Mouse (Mus musculus) kidney, postnatal 0 days (tissue): ENCODE results near the gene Map2k6. TPM values are rescaled to one million over a fixed set of nuclear protein-coding genes. Genes with fewer than 3 reads are reported as not detected.

Experiments used
- ATAC-seq: fragments of 200-750 bp; cut with Nextera tagmentation; replicated peaks from 2 replicates; pipeline ENCODE4 v1.8.0; 2017; ENCODE audit warnings: low read depth, moderate number of reproducible peaks, moderate TSS enrichment, moderate library complexity; ENCODE audit not compliant: low FRiP score
- DNase-seq: peaks from one replicate; pipeline ENCODE4 v3.0.0-alpha.2; 2016; ENCODE audit warnings: low spot score
- H3K27ac ChIP-seq: fragments of 300-500 bp; sonication (generic); 2 replicates; pipeline ENCODE4 v1.5.1; 2014; ENCODE audit warnings: mild to moderate bottlenecking
- H3K27me3 ChIP-seq: fragments of 300-500 bp; sonication (generic); 2 replicates; pipeline ENCODE4 v1.6.1; 2014; ENCODE audit warnings: low read length, mixed read lengths; ENCODE audit not compliant: insufficient read depth
- H3K36me3 ChIP-seq: fragments of 300-500 bp; sonication (generic); 2 replicates; pipeline ENCODE4 v1.6.1; 2014; ENCODE audit warnings: low read length, mixed read lengths; ENCODE audit not compliant: insufficient read depth
- H3K4me1 ChIP-seq: fragments of 300-500 bp; sonication (generic); replicated peaks from 2 replicates; pipeline ENCODE4 v1.6.1; 2014; ENCODE audit warnings: antibody characterized with exemption, low read length, mixed read lengths; ENCODE audit not compliant: insufficient read depth
- H3K4me2 ChIP-seq: fragments of 300-500 bp; sonication (generic); 2 replicates; pipeline ENCODE4 v1.6.1; 2014; ENCODE audit warnings: mild to moderate bottlenecking, low read length, moderate library complexity, mixed read lengths
- H3K4me3 ChIP-seq: fragments of 300-500 bp; sonication (generic); replicated peaks from 2 replicates; pipeline ENCODE4 v1.5.1; 2014; ENCODE audit warnings: low read depth, low read length
- H3K9ac ChIP-seq: fragments of 300-500 bp; sonication (generic); 2 replicates; pipeline ENCODE4 v1.6.1; 2014; ENCODE audit warnings: low read depth, low read length
- H3K9me3 ChIP-seq: fragments of 300-500 bp; sonication (generic); replicated peaks from 2 replicates; pipeline ENCODE4 v1.6.1; 2016; ENCODE audit warnings: low read length, inconsistent platforms, mixed read lengths
- CTCF ChIP-seq: IDR thresholded peaks from 2 replicates; pipeline ENCODE4 v1.5.1; 2016; ENCODE audit warnings: antibody characterized with exemption, low read depth, mild to moderate bottlenecking, moderate library complexity
- WGBS: fragments of 180-500 bp; shearing (Covaris S2); extraction: QIAGEN DNeasy Blood & Tissue Kit; methylation state at CpG from one replicate; pipeline ENCODE4 v1.1.7; 2014; 5-methylcytosine and 5-hydroxymethylcytosine counted together
- polyA plus RNA-seq: library from polyadenylated mRNA; unstranded; fragments of >200 nt; fragmentation: Nextera tagmentation; extraction: Ambion mirVana; gene quantifications from 2 replicates; pipeline ENCODE4 v1.2.1, GENCODE M21; 2015

Gene Map2k6
- polyA plus RNA-seq, 1 experiment from 2014 or later = 12.7 TPM

DNA sequence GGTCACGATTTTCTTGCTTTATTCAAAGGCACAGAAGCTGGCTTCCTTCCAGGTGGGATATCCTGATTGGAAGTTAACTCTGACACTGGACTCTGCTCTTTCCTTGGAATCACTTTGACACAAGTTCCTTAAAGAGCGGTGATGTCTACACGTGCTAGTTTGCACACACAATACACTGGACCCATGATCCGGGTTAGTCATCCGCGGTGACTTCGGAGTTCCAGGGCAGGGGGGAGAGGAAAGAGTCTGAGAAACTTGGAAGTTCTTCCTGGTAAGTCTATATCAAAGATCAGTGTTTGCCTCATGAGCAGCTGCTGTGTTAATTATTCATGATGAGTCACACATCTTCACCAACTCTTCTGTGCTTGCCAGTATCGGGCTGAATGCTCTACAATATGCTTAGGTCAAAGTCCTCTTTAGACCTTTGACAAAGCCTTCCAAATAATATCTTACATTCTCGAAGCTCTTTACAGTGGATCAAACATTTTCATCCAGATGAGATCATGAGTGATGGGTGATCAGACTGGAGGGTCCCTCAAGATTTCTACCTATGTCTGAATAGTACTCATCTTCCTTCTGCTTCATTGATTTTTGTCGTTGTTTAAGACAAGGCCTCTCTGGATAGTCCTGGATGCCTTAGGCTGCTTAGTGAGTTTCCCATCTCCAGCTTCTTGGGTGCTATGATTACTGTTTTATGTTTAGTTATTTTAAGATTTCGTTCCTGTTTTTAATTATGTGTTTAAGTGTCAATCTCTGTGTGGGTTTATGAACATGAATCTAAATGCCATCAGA, 145.7 kb downstream of the Map2k6 start:
- no peaks in the 10 kb centered on the region for H3K36me3 ChIP-seq
- TF ChIP-seq CTCF = no peak
- no peaks in the 10 kb centered on the region for H3K27me3 ChIP-seq
- H3K4me3 ChIP-seq = no peak overlapping the region
- no peak overlapping the region for H3K4me2 ChIP-seq
- DNase-seq = peak; percentile 56
- 66% methylated on average over 11 of the region's 11 CpGs for whole genome bisulfite sequencing
- no peak overlapping the region for H3K9ac ChIP-seq
- no peak overlapping the region for H3K27ac ChIP-seq
- H3K4me1 ChIP-seq = no peaks in the 10 kb centered on the region
- ATAC-seq = peak; percentile 78
- no peaks in the 10 kb centered on the region for H3K9me3 ChIP-seq

- Histone ChIP-seq H3K27me3 (no peaks in the 10 kb centered on the region), H3K4me2 (no peak overlapping the region), H3K36me3 (no peaks in the 10 kb centered on the region), H3K4me1 (no peaks in the 10 kb centered on the region), H3K4me3 (no peak overlapping the region), H3K9ac (no peak overlapping the region), H3K9me3 (no peaks in the 10 kb centered on the region), H3K27ac (no peak overlapping the region)
- no peak for DNase-seq
- 60% methylated on average over 3 of the region's 3 CpGs for WGBS
- TF ChIP-seq CTCF = no peak
- ATAC-seq = no peak
These were observed 146.5 kb downstream of the Map2k6 start for GRCm38 (mm10) chr11:110545416-110545815.

DNA sequence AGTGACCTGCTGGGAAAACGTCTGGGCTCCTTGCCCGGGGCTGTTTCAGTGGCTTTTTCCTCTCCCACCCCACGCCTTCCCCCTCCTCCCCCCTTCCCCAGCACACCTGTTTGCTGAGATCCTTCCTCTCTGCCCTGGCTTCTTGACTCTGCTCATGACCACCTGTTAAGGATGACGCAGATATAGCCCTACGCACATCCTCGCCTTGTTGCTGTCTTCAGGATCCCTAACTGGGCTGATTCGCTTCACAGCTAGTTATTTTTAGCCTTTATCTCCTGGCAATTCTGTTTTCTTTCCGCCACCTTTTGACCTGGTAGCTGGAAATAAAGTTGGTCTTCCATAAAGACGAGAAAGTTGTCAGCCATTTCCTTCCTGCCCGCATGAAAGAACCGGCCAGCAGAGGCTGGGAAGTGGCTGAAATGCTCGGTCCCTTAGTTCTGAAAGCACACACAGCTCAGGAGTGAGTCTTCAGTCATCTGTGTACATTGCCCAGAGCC, 152.6 kb downstream of the Map2k6 start:
- DNase-seq = peak; percentile 58
- no peaks in the 10 kb centered on the region for H3K4me1 ChIP-seq
- WGBS = 34% methylated on average over 12 of the region's 12 CpGs
- TF ChIP-seq CTCF = no peak
- no peaks in the 10 kb centered on the region for H3K36me3 ChIP-seq
- no peak overlapping the region for H3K9ac ChIP-seq
- peak overlapping the region; percentile 23; the same call in 1 of the 2 replicates for H3K4me2 ChIP-seq
- H3K4me3 ChIP-seq = no peak overlapping the region
- no peak for ATAC-seq
- no peaks in the 10 kb centered on the region for H3K9me3 ChIP-seq
- H3K27me3 ChIP-seq = no peaks in the 10 kb centered on the region
- no peak overlapping the region for H3K27ac ChIP-seq

DNA sequence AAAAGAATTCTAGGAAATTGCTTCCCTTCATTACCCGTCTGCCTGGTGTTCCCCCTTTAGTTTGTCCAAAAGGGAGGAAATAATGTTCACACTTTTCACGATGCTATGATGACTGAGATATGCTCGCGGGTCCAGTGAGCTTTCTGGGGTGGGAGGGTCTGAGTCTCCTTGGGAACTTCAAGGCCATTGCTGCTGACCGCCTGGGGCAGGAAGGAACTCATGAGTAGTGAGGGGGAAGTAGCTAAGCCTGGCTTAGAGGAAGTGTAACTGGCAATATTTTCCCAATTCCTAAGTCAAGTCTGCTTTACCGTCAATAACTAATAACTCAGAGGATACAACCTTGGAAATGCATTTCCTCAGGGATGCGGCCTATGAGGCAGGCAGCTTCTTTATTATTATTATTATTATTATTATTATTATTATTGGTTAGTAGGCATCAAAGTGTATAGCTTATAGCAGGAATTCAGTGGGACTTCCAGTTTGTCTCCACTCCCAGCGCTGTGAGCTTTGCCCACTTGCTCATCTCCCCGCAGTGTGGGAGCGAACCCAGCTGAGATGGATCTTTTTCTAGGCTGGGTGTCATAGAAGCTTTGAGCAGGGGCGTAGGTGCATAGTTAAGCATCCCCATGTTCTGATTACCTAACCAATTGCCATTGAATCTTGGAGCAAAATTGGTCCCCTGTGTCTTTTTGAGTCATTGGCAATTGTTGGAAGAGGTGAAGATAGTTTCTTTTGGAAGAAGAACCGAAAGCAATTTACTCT, 163.6 kb downstream of the Map2k6 start:
- no peak for TF ChIP-seq CTCF
- no peak for DNase-seq
- no peak overlapping the region for H3K4me2 ChIP-seq
- ATAC-seq = no peak
- no peaks in the 10 kb centered on the region for H3K4me1 ChIP-seq
- no peak overlapping the region for H3K9ac ChIP-seq
- no peak overlapping the region for H3K4me3 ChIP-seq
- WGBS = 85% methylated on average over 12 of the region's 12 CpGs
- H3K27ac ChIP-seq = no peak overlapping the region
- H3K36me3 ChIP-seq = no peaks in the 10 kb centered on the region
- H3K27me3 ChIP-seq = no peaks in the 10 kb centered on the region
- no peaks in the 10 kb centered on the region for H3K9me3 ChIP-seq

GRCm38 (mm10) chr11:110563272-110563671, 164.3 kb downstream of the Map2k6 start:
- Histone ChIP-seq H3K9ac (no peak overlapping the region), H3K36me3 (no peaks in the 10 kb centered on the region), H3K27me3 (no peaks in the 10 kb centered on the region), H3K4me3 (no peak overlapping the region), H3K27ac (0 out of 2 replicates have a peak overlapping the region, but pooled peaks have one; percentile 33), H3K4me1 (no peaks in the 10 kb centered on the region), H3K4me2 (peak overlapping the region; percentile 21; the same call in 1 of the 2 replicates), H3K9me3 (no peaks in the 10 kb centered on the region)
- 57% methylated on average over 12 of the region's 12 CpGs for WGBS
- TF ChIP-seq CTCF = no peak
- ATAC-seq (no peak), DNase-seq (no peak)

DNA sequence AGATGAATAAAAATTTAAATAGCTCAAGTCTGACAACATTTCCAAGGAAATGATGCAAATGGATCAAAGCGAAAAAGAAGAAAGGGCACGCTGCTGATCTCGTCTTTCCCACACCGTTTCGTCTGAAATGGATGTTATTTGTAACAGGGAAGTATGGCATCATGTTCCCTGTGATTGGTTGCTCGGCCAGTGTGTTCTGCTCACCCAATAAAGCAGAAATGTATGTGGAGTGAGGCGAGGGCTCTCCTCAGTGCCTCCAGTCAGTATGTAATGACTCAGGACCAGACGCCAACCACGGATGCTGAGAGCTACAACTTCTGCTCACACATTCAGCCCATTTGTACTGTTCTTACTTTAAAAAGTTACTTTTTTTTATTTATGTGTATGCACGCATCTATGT, 164.9 kb downstream of the Map2k6 start:
- 76% methylated on average over 10 of the region's 10 CpGs for WGBS
- H3K4me2 ChIP-seq = no peak overlapping the region
- DNase-seq (no peak), ATAC-seq (no peak)
- no peaks in the 10 kb centered on the region for H3K4me1 ChIP-seq
- no peaks in the 10 kb centered on the region for H3K27me3 ChIP-seq
- H3K36me3 ChIP-seq = no peaks in the 10 kb centered on the region
- no peak overlapping the region for H3K9ac ChIP-seq
- no peak for TF ChIP-seq CTCF
- H3K27ac ChIP-seq = no peak overlapping the region
- no peak overlapping the region for H3K4me3 ChIP-seq
- H3K9me3 ChIP-seq = no peaks in the 10 kb centered on the region
